Mouse (Mus musculus) kidney, postnatal 0 days (tissue): ENCODE measurements around the gene Camk2d. TPM values are rescaled to one million over a fixed set of nuclear protein-coding genes. Genes with fewer than 3 reads are reported as not detected.

Experiments used
- ATAC-seq: fragments of 200-750 bp; cut with Nextera tagmentation; replicated peaks from 2 replicates; pipeline ENCODE4 v1.8.0; 2017; ENCODE audit warnings: low read depth, moderate number of reproducible peaks, moderate TSS enrichment, moderate library complexity; ENCODE audit not compliant: low FRiP score
- DNase-seq: peaks from one replicate; pipeline ENCODE4 v3.0.0-alpha.2; 2016; ENCODE audit warnings: low spot score
- H3K27ac ChIP-seq: fragments of 300-500 bp; sonication (generic); 2 replicates; pipeline ENCODE4 v1.5.1; 2014; ENCODE audit warnings: mild to moderate bottlenecking
- H3K27me3 ChIP-seq: fragments of 300-500 bp; sonication (generic); 2 replicates; pipeline ENCODE4 v1.6.1; 2014; ENCODE audit warnings: low read length, mixed read lengths; ENCODE audit not compliant: insufficient read depth
- H3K36me3 ChIP-seq: fragments of 300-500 bp; sonication (generic); 2 replicates; pipeline ENCODE4 v1.6.1; 2014; ENCODE audit warnings: low read length, mixed read lengths; ENCODE audit not compliant: insufficient read depth
- H3K4me1 ChIP-seq: fragments of 300-500 bp; sonication (generic); replicated peaks from 2 replicates; pipeline ENCODE4 v1.6.1; 2014; ENCODE audit warnings: antibody characterized with exemption, low read length, mixed read lengths; ENCODE audit not compliant: insufficient read depth
- H3K4me2 ChIP-seq: fragments of 300-500 bp; sonication (generic); 2 replicates; pipeline ENCODE4 v1.6.1; 2014; ENCODE audit warnings: mild to moderate bottlenecking, low read length, moderate library complexity, mixed read lengths
- H3K4me3 ChIP-seq: fragments of 300-500 bp; sonication (generic); replicated peaks from 2 replicates; pipeline ENCODE4 v1.5.1; 2014; ENCODE audit warnings: low read depth, low read length
- H3K9ac ChIP-seq: fragments of 300-500 bp; sonication (generic); 2 replicates; pipeline ENCODE4 v1.6.1; 2014; ENCODE audit warnings: low read depth, low read length
- H3K9me3 ChIP-seq: fragments of 300-500 bp; sonication (generic); replicated peaks from 2 replicates; pipeline ENCODE4 v1.6.1; 2016; ENCODE audit warnings: low read length, inconsistent platforms, mixed read lengths
- CTCF ChIP-seq: IDR thresholded peaks from 2 replicates; pipeline ENCODE4 v1.5.1; 2016; ENCODE audit warnings: antibody characterized with exemption, low read depth, mild to moderate bottlenecking, moderate library complexity
- WGBS: fragments of 180-500 bp; shearing (Covaris S2); extraction: QIAGEN DNeasy Blood & Tissue Kit; methylation state at CpG from one replicate; pipeline ENCODE4 v1.1.7; 2014; 5-methylcytosine and 5-hydroxymethylcytosine counted together
- polyA plus RNA-seq: library from polyadenylated mRNA; unstranded; fragments of >200 nt; fragmentation: Nextera tagmentation; extraction: Ambion mirVana; gene quantifications from 2 replicates; pipeline ENCODE4 v1.2.1, GENCODE M21; 2015

The Camk2d gene
- polyA plus RNA-seq, 1 experiment from 2014 or later, result 28.3 TPM

GRCm38 (mm10) chr3:126688516-126688915 is 92.4 kb downstream of the Camk2d start:
- no peak overlapping the region for H3K4me2 ChIP-seq
- no peaks in the 10 kb centered on the region for H3K9me3 ChIP-seq
- DNase-seq (no peak), ATAC-seq (no peak)
- H3K27me3 ChIP-seq, result no peaks in the 10 kb centered on the region
- H3K27ac ChIP-seq, result no peak overlapping the region
- peaks cover 11% of the 10 kb centered on the region for H3K4me1 ChIP-seq
- no peak overlapping the region for H3K4me3 ChIP-seq
- no peak for TF ChIP-seq CTCF
- H3K9ac ChIP-seq, result no peak overlapping the region
- WGBS, result 93% methylated on average over 2 of the region's 2 CpGs
- no peaks in the 10 kb centered on the region for H3K36me3 ChIP-seq

- H3K4me2 ChIP-seq, result no peak overlapping the region
- no peak for ATAC-seq
- H3K27me3 ChIP-seq, result no peaks in the 10 kb centered on the region
- no peak overlapping the region for H3K4me3 ChIP-seq
- no peak for DNase-seq
- peaks cover 16% of the 10 kb centered on the region for H3K4me1 ChIP-seq
- 87% methylated on average over 13 of the region's 13 CpGs for WGBS
- no peak for TF ChIP-seq CTCF
- no peaks in the 10 kb centered on the region for H3K9me3 ChIP-seq
- no peaks in the 10 kb centered on the region for H3K36me3 ChIP-seq
- no peak overlapping the region for H3K9ac ChIP-seq
- H3K27ac ChIP-seq, result no peak overlapping the region
Measured at GRCm38 (mm10) chr3:126690627-126691505, 94.8 kb downstream of the Camk2d start.

DNA sequence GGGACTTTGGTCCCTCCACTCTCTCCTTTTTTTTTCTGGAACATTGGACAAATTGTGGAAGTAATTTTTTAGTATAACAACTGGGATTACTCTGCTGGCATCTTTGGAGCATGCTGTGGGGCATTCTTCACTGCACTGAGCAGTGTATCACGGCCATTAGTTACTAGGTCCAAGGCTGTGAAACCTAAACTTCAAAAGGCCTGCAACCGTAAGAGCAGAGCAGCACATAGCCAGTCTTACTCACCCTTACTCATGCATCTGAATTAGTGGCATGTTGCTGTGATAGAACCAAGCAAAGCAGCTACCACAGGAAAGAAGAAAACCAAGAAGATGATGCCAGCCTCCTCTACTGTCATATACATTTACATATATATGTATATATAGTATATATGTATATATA is 95.5 kb downstream of the Camk2d start:
- no peak for TF ChIP-seq CTCF
- H3K4me2 ChIP-seq, result no peak overlapping the region
- 80% methylated on average over 2 of the region's 2 CpGs for WGBS
- no peak overlapping the region for H3K4me3 ChIP-seq
- no peaks in the 10 kb centered on the region for H3K9me3 ChIP-seq
- H3K9ac ChIP-seq, result no peak overlapping the region
- DNase-seq (no peak), ATAC-seq (no peak)
- H3K27me3 ChIP-seq, result no peaks in the 10 kb centered on the region
- no peaks in the 10 kb centered on the region for H3K36me3 ChIP-seq
- peaks cover 16% of the 10 kb centered on the region for H3K4me1 ChIP-seq
- H3K27ac ChIP-seq, result no peak overlapping the region

GRCm38 (mm10) chr3:126692797-126693196 is 96.7 kb downstream of the Camk2d start:
- no peaks in the 10 kb centered on the region for H3K36me3 ChIP-seq
- H3K4me1 ChIP-seq, result peaks cover 16% of the 10 kb centered on the region
- ATAC-seq, result no peak; the same call in 1 of the 2 replicates
- WGBS, result 41% methylated on average over 8 of the region's 8 CpGs
- no peak for DNase-seq
- no peaks in the 10 kb centered on the region for H3K9me3 ChIP-seq
- no peak for TF ChIP-seq CTCF
- H3K27ac ChIP-seq, result peak overlapping the region; percentile 80
- H3K4me3 ChIP-seq, result no peak overlapping the region
- H3K9ac ChIP-seq, result 0 out of 2 replicates have a peak overlapping the region, but pooled peaks have one; percentile 3
- H3K27me3 ChIP-seq, result no peaks in the 10 kb centered on the region
- H3K4me2 ChIP-seq, result peak overlapping the region; percentile 50

- 19% methylated on average over 7 of the region's 7 CpGs for WGBS
- peaks cover 16% of the 10 kb centered on the region for H3K4me1 ChIP-seq
Measured at GRCm38 (mm10) chr3:126693302-126693701, 97.2 kb downstream of the Camk2d start.

DNA sequence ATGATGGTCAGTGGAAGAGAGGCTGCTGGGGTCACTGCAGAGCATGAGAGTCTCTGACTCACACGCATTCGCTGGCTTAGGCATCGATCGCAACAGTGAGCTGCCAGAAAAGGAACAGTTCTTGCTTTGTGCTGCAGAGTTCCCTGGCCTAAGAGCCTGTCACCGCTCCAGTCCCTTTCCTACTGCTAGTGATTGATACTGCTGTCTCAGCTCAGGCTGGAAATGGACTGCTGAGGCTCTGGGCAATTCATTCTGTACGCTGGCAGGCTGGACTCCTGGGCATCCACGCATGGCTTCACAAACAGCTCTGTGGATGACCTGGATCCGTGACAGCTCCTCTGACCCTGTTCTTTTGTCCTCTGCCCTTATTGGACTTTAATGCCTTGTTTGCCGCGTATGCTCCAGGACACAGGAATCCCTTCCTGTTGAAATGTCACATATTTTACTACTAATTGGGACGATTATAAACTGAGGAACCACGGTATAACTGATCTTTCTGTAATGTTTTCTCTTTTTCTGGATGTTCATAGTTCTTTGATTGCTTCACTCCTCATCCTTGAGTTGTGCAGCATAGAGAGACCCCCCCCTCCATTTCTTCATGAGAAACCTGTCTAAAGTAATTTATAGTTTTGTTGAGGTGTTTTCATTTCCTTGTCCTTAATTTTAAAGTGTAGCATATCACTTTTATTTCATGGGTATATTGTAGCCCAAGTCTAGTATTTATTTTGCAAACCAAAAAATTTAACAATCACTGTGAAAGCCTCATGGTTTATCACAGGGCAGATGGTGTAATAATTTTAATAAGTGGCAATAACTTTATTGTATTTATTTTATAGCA is 99.6 kb downstream of the Camk2d start:
- H3K36me3 ChIP-seq, result no peaks in the 10 kb centered on the region
- no peak for TF ChIP-seq CTCF
- H3K4me2 ChIP-seq, result peak overlapping the region; percentile 17; the same call in 1 of the 2 replicates
- ATAC-seq (peak; percentile 90), DNase-seq (peak; percentile 82)
- no peak overlapping the region for H3K4me3 ChIP-seq
- H3K27me3 ChIP-seq, result no peaks in the 10 kb centered on the region
- H3K27ac ChIP-seq, result no peak overlapping the region
- H3K9ac ChIP-seq, result no peak overlapping the region
- no peaks in the 10 kb centered on the region for H3K9me3 ChIP-seq
- whole genome bisulfite sequencing, result 18% methylated on average over 12 of the region's 12 CpGs
- H3K4me1 ChIP-seq, result peaks cover 16% of the 10 kb centered on the region

More at GRCm38 (mm10) chr3:126693302-126693701, 97.2 kb downstream of the Camk2d start:
- H3K27me3 ChIP-seq, result no peaks in the 10 kb centered on the region
- no peaks in the 10 kb centered on the region for H3K36me3 ChIP-seq
- H3K9ac ChIP-seq, result 0 out of 2 replicates have a peak overlapping the region, but pooled peaks have one; percentile 3
- TF ChIP-seq CTCF, result no peak
- DNase-seq (peak; percentile 79), ATAC-seq (peak; percentile 18; the same call in 1 of the 2 replicates)
- H3K4me2 ChIP-seq, result peak overlapping the region; percentile 50
- H3K9me3 ChIP-seq, result no peaks in the 10 kb centered on the region
- H3K4me3 ChIP-seq, result peak overlapping the region; percentile 16; the same call in 1 of the 2 replicates
- H3K27ac ChIP-seq, result peak overlapping the region; percentile 80
